Mouse (Mus musculus) forebrain, embryonic 12.5 days (tissue): ENCODE results near the gene Erap1. TPM values are rescaled to one million over a fixed set of nuclear protein-coding genes. Genes with fewer than 3 reads are reported as not detected.
"Not testable (repeated sequence)": the region's sequence is repeated elsewhere in the genome, so short reads cannot be mapped to it uniquely, and the experiment has no call there.

Experiments
- ATAC-seq: fragments of 200-750 bp; cut with Nextera tagmentation; 2 replicates; pipeline ENCODE4 v1.8.0; 2017; ENCODE audit warnings: moderate TSS enrichment; ENCODE audit not compliant: low FRiP score
- H3K27ac ChIP-seq: fragments of 300-500 bp; sonication (generic); 2 replicates; pipeline ENCODE4 v1.5.1; 2016; ENCODE audit warnings: mild to moderate bottlenecking
- H3K27me3 ChIP-seq: fragments of 300-500 bp; sonication (generic); 2 replicates; pipeline ENCODE4 v1.6.1; 2016; ENCODE audit warnings: mild to moderate bottlenecking
- H3K36me3 ChIP-seq: fragments of 300-500 bp; sonication (generic); replicated peaks from 2 replicates; pipeline ENCODE4 v1.6.1; 2016; ENCODE audit warnings: mild to moderate bottlenecking
- H3K4me1 ChIP-seq: fragments of 300-500 bp; sonication (generic); 2 replicates; pipeline ENCODE4 v1.6.1; 2016
- H3K4me2 ChIP-seq: fragments of 300-500 bp; sonication (generic); 2 replicates; pipeline ENCODE4 v1.6.1; 2016; ENCODE audit warnings: mild to moderate bottlenecking, moderate library complexity
- H3K4me3 ChIP-seq: fragments of 300-500 bp; sonication (generic); replicated peaks from 2 replicates; pipeline ENCODE4 v1.5.1; 2016; ENCODE audit warnings: mild to moderate bottlenecking
- H3K9ac ChIP-seq: fragments of 300-500 bp; sonication (generic); 2 replicates; pipeline ENCODE4 v1.6.1; 2016; ENCODE audit warnings: mild to moderate bottlenecking
- H3K9me3 ChIP-seq: fragments of 300-500 bp; sonication (generic); 2 replicates; pipeline ENCODE4 v1.6.1; 2016
- WGBS: fragments of 180-500 bp; shearing (Covaris S2); methylation state at CpG from one replicate; pipeline ENCODE4 v1.1.7; 2016; 5-methylcytosine and 5-hydroxymethylcytosine counted together
- polyA plus RNA-seq: library from polyadenylated mRNA; unstranded; fragments of >200 nt; fragmentation: Nextera tagmentation; extraction: Ambion mirVana; gene quantifications from 2 replicates; pipeline ENCODE4 v1.2.1, GENCODE M21; 2016

The Erap1 gene
- 3.5 and 3.9 TPM in 2 replicates for polyA plus RNA-seq

- H3K36me3 ChIP-seq: no peaks in the 10 kb centered on the region
- 1% methylated on average over 12 of the region's 12 CpGs for WGBS
- no peaks in the 10 kb centered on the region for H3K27me3 ChIP-seq
- ATAC-seq: peak; percentile 67
- H3K4me1 ChIP-seq: peaks cover 6% of the 10 kb centered on the region
- H3K4me2 ChIP-seq: peak within 1 kb of the TSS; percentile 76
- H3K4me3 ChIP-seq: peak within 1 kb of the TSS; percentile 75
- H3K9me3 ChIP-seq: no peaks in the 10 kb centered on the region
- peak within 1 kb of the TSS; percentile 82 for H3K9ac ChIP-seq
- H3K27ac ChIP-seq: peak within 1 kb of the TSS; percentile 76
Measured at GRCm38 (mm10) chr13:74638793-74639711, at the start of gene Erap1. Gene Erap1, plus strand, starts transcription at chr13:74639568.

GRCm38 (mm10) chr13:74591401-74591821 lies 48.0 kb upstream of the Erap1 start:
- WGBS: 66% methylated on average over 12 of the region's 12 CpGs
- not testable (repeated sequence) for H3K27me3 ChIP-seq, ATAC-seq, H3K27ac ChIP-seq, H3K4me1 ChIP-seq, H3K9me3 ChIP-seq, H3K4me2 ChIP-seq, H3K4me3 ChIP-seq, H3K9ac ChIP-seq, H3K36me3 ChIP-seq

- H3K27me3 ChIP-seq, H3K9ac ChIP-seq, H3K4me3 ChIP-seq, H3K9me3 ChIP-seq, H3K36me3 ChIP-seq, H3K4me1 ChIP-seq, H3K27ac ChIP-seq, H3K4me2 ChIP-seq, ATAC-seq: not testable (repeated sequence)
- WGBS: 75% methylated on average over 2 of the region's 2 CpGs
Measured at GRCm38 (mm10) chr13:74591828-74592227, 47.5 kb upstream of the Erap1 start.

- not testable (repeated sequence) for H3K27ac ChIP-seq, H3K4me1 ChIP-seq, H3K9ac ChIP-seq, H3K4me3 ChIP-seq, H3K9me3 ChIP-seq, H3K4me2 ChIP-seq, ATAC-seq, H3K27me3 ChIP-seq, H3K36me3 ChIP-seq
- WGBS: 90% methylated on average over 2 of the region's 2 CpGs
Measured at GRCm38 (mm10) chr13:74597022-74597421, 42.3 kb upstream of the Erap1 start.

- H3K9me3 ChIP-seq, ATAC-seq, H3K4me3 ChIP-seq, H3K27me3 ChIP-seq, H3K4me1 ChIP-seq, H3K4me2 ChIP-seq, H3K27ac ChIP-seq, H3K36me3 ChIP-seq, H3K9ac ChIP-seq: not testable (repeated sequence)
- WGBS: 91% methylated on average over 1 of the region's 1 CpGs
Measured at GRCm38 (mm10) chr13:74601776-74602175, 37.6 kb upstream of the Erap1 start.

GRCm38 (mm10) chr13:74617163-74618019 lies 22.0 kb upstream of the Erap1 start:
- Histone ChIP-seq H3K27ac (peak overlapping the region; percentile 89), H3K9ac (peak overlapping the region; percentile 54), H3K4me3 (peak overlapping the region; percentile 47), H3K4me2 (peak overlapping the region; percentile 54)
- not testable (repeated sequence) for H3K4me1 ChIP-seq, H3K27me3 ChIP-seq, H3K36me3 ChIP-seq, H3K9me3 ChIP-seq
- 13% methylated on average over 22 of the region's 22 CpGs for WGBS
- peak; percentile 97 for ATAC-seq

GRCm38 (mm10) chr13:74632327-74632726 lies 7.0 kb upstream of the Erap1 start:
- 58% methylated on average over 1 of the region's 1 CpGs for WGBS
- Histone ChIP-seq H3K36me3 (no peaks in the 10 kb centered on the region), H3K4me3 (no peak overlapping the region), H3K4me2 (no peak overlapping the region), H3K9me3 (no peaks in the 10 kb centered on the region), H3K27me3 (no peaks in the 10 kb centered on the region), H3K27ac (no peak overlapping the region), H3K9ac (no peak overlapping the region), H3K4me1 (no peaks in the 10 kb centered on the region)
- no peak for ATAC-seq

- H3K27me3 ChIP-seq: no peaks in the 10 kb centered on the region
- no peaks in the 10 kb centered on the region for H3K4me1 ChIP-seq
- WGBS: 85% methylated on average over 3 of the region's 3 CpGs
- H3K4me2 ChIP-seq: no peak overlapping the region
- H3K27ac ChIP-seq: no peak overlapping the region
- no peaks in the 10 kb centered on the region for H3K36me3 ChIP-seq
- no peak overlapping the region for H3K9ac ChIP-seq
- no peaks in the 10 kb centered on the region for H3K9me3 ChIP-seq
- no peak overlapping the region for H3K4me3 ChIP-seq
- ATAC-seq: no peak
Measured at GRCm38 (mm10) chr13:74632857-74633256, 6.5 kb upstream of the Erap1 start.

GRCm38 (mm10) chr13:74639712-74640522 lies 549 bp downstream of the Erap1 start:
- Histone ChIP-seq H3K36me3 (no peaks in the 10 kb centered on the region), H3K4me3 (peak overlapping the region; percentile 75), H3K27me3 (no peaks in the 10 kb centered on the region), H3K4me2 (peak overlapping the region; percentile 76), H3K9ac (peak overlapping the region; percentile 82), H3K27ac (peak overlapping the region; percentile 76), H3K9me3 (no peaks in the 10 kb centered on the region), H3K4me1 (peaks cover 6% of the 10 kb centered on the region)
- peak; percentile 89 for ATAC-seq
- under 1% methylated on average over 45 of the region's 49 CpGs for WGBS

- not testable (repeated sequence) for H3K9me3 ChIP-seq, H3K27ac ChIP-seq, H3K4me1 ChIP-seq, H3K27me3 ChIP-seq, H3K36me3 ChIP-seq, ATAC-seq
- H3K9ac ChIP-seq: peak overlapping the region; percentile 82; the same call in 1 of the 2 replicates
- H3K4me3 ChIP-seq: peak overlapping the region; percentile 75
- H3K4me2 ChIP-seq: peak overlapping the region; percentile 76
- WGBS: 63% methylated on average over 3 of the region's 3 CpGs
Measured at GRCm38 (mm10) chr13:74640523-74640920, 1.2 kb downstream of the Erap1 start.

GRCm38 (mm10) chr13:74695497-74696193 lies 56.3 kb downstream of the Erap1 start:
- no peaks in the 10 kb centered on the region for H3K27me3 ChIP-seq
- H3K9me3 ChIP-seq: no peaks in the 10 kb centered on the region
- no peak overlapping the region for H3K27ac ChIP-seq
- no peak overlapping the region for H3K4me3 ChIP-seq
- WGBS: 86% methylated on average over 5 of the region's 5 CpGs
- H3K9ac ChIP-seq: no peak overlapping the region
- H3K4me2 ChIP-seq: no peak overlapping the region
- no peak for ATAC-seq
- H3K36me3 ChIP-seq: no peaks in the 10 kb centered on the region
- H3K4me1 ChIP-seq: no peaks in the 10 kb centered on the region
